Mouse (Mus musculus) limb, embryonic 13.5 days (tissue): ENCODE measurements around the gene Cntn6. TPM values are rescaled to one million over a fixed set of nuclear protein-coding genes. Genes with fewer than 3 reads are reported as not detected.

Source experiments
- ATAC-seq: fragments of 200-750 bp; cut with Nextera tagmentation; 2 replicates; pipeline ENCODE4 v1.8.0; 2017; ENCODE audit warnings: low read depth, moderate number of reproducible peaks, moderate TSS enrichment; ENCODE audit not compliant: low FRiP score
- H3K27ac ChIP-seq: fragments of 300-500 bp; sonication (generic); 2 replicates; pipeline ENCODE4 v1.5.1; 2015; ENCODE audit warnings: inconsistent platforms, mild to moderate bottlenecking, moderate library complexity
- H3K27me3 ChIP-seq: fragments of 300-500 bp; sonication (generic); 2 replicates; pipeline ENCODE4 v1.6.1; 2015; ENCODE audit warnings: mild to moderate bottlenecking, inconsistent platforms
- H3K36me3 ChIP-seq: fragments of 300-500 bp; sonication (generic); 2 replicates; pipeline ENCODE4 v1.6.1; 2015; ENCODE audit warnings: inconsistent platforms, mild to moderate bottlenecking, moderate library complexity
- H3K4me1 ChIP-seq: fragments of 300-500 bp; sonication (generic); 2 replicates; pipeline ENCODE4 v1.6.1; 2015; ENCODE audit warnings: inconsistent platforms
- H3K4me2 ChIP-seq: fragments of 300-500 bp; sonication (generic); replicated peaks from 2 replicates; pipeline ENCODE4 v1.6.1; 2015; ENCODE audit warnings: inconsistent platforms, mild to moderate bottlenecking, moderate library complexity
- H3K4me3 ChIP-seq: fragments of 300-500 bp; sonication (generic); 2 replicates; pipeline ENCODE4 v1.5.1; 2015; ENCODE audit warnings: moderate library complexity, mild to moderate bottlenecking, inconsistent platforms
- H3K9ac ChIP-seq: fragments of 300-500 bp; sonication (generic); 2 replicates; pipeline ENCODE4 v1.6.1; 2015; ENCODE audit warnings: mild to moderate bottlenecking, inconsistent platforms
- H3K9me3 ChIP-seq: fragments of 300-500 bp; sonication (generic); 2 replicates; pipeline ENCODE4 v1.6.1; 2016; ENCODE audit warnings: inconsistent platforms
- WGBS: fragments of 180-500 bp; shearing (Covaris S2); methylation state at CpG from one replicate; pipeline ENCODE4 v1.1.7; 2015; 5-methylcytosine and 5-hydroxymethylcytosine counted together
- polyA plus RNA-seq: library from polyadenylated mRNA; unstranded; fragments of >200 nt; fragmentation: Nextera tagmentation; extraction: Ambion mirVana; gene quantifications from 2 replicates; pipeline ENCODE4 v1.2.1, GENCODE M21; 2015

Gene Cntn6
- polyA plus RNA-seq, 1 experiment from 2014 or later, result 0.45 TPM

DNA sequence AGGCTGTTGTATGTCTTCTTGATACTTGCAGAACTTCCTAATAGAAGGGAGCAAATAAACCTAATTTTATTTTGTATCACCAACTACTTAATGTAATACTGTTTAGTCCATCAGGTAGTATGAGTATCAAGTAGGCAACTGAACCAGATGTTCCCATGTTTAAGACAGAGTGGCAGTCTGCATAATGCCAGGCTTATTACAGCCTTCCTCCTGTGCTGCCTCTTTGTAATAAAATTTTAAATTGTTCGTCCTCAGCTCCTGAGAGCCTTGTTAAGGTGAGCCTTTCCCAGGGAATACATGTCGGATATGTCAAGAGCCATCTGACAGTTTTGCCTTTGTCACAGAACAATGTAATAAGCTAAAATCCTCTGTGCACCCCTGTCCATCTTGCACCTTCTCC is 294.9 kb downstream of the Cntn6 start:
- H3K27ac ChIP-seq, result no peak overlapping the region
- no peak overlapping the region for H3K9ac ChIP-seq
- no peaks in the 10 kb centered on the region for H3K27me3 ChIP-seq
- 43% methylated on average over 2 of the region's 2 CpGs for WGBS
- no peak overlapping the region for H3K4me2 ChIP-seq
- H3K36me3 ChIP-seq, result no peaks in the 10 kb centered on the region
- H3K4me3 ChIP-seq, result no peak overlapping the region
- no peak for ATAC-seq
- H3K4me1 ChIP-seq, result no peaks in the 10 kb centered on the region
- no peaks in the 10 kb centered on the region for H3K9me3 ChIP-seq

- Histone ChIP-seq H3K4me2 (no peak overlapping the region), H3K36me3 (no peaks in the 10 kb centered on the region), H3K9me3 (no peaks in the 10 kb centered on the region), H3K27ac (no peak overlapping the region), H3K9ac (no peak overlapping the region), H3K4me3 (no peak overlapping the region), H3K4me1 (no peaks in the 10 kb centered on the region), H3K27me3 (no peaks in the 10 kb centered on the region)
- ATAC-seq, result no peak
- WGBS, result 79% methylated on average over 4 of the region's 4 CpGs
These were observed 315.9 kb downstream of the Cntn6 start for GRCm38 (mm10) chr6:104808526-104808925.

GRCm38 (mm10) chr6:104815610-104816009 is 323.0 kb downstream of the Cntn6 start:
- Histone ChIP-seq H3K36me3 (no peaks in the 10 kb centered on the region), H3K9ac (no peak overlapping the region), H3K4me2 (no peak overlapping the region), H3K27me3 (no peaks in the 10 kb centered on the region), H3K4me3 (no peak overlapping the region), H3K27ac (no peak overlapping the region), H3K4me1 (no peaks in the 10 kb centered on the region), H3K9me3 (no peaks in the 10 kb centered on the region)
- no peak for ATAC-seq
- WGBS, result 84% methylated on average over 2 of the region's 2 CpGs

- H3K4me1 ChIP-seq, result no peaks in the 10 kb centered on the region
- H3K9ac ChIP-seq, result no peak overlapping the region
- no peak overlapping the region for H3K4me2 ChIP-seq
- H3K27me3 ChIP-seq, result no peaks in the 10 kb centered on the region
- ATAC-seq, result no peak
- no peak overlapping the region for H3K4me3 ChIP-seq
- 89% methylated on average over 1 of the region's 1 CpGs for WGBS
- no peak overlapping the region for H3K27ac ChIP-seq
- H3K36me3 ChIP-seq, result no peaks in the 10 kb centered on the region
- H3K9me3 ChIP-seq, result no peaks in the 10 kb centered on the region
These were observed 387.1 kb downstream of the Cntn6 start for GRCm38 (mm10) chr6:104879711-104880110.

DNA sequence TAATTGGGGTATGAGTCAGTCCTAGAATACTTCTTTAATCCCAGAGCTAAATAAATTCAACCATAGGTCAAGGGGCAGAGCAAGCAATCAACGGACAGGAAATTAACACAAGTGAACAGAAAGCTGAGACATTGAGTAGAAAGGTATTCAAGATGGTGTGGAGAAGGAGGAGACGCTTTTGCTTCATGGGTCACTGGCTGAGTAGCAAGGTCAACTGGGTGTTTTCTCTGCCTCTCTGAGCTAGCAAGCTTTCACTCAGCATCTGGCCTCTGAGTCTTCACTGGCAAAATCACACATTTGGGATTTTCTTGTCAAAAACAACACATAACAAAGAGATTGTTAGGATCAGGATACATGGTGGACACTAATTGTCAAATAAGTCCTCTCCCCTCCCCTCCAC is 391.4 kb downstream of the Cntn6 start:
- Histone ChIP-seq H3K9ac (no peak overlapping the region), H3K27ac (no peak overlapping the region), H3K36me3 (no peaks in the 10 kb centered on the region), H3K4me3 (no peak overlapping the region), H3K27me3 (no peaks in the 10 kb centered on the region), H3K4me1 (no peaks in the 10 kb centered on the region), H3K4me2 (no peak overlapping the region), H3K9me3 (no peaks in the 10 kb centered on the region)
- WGBS, result 48% methylated on average over 2 of the region's 2 CpGs
- no peak for ATAC-seq

- Histone ChIP-seq H3K9me3 (no peaks in the 10 kb centered on the region), H3K9ac (no peak overlapping the region), H3K27me3 (no peaks in the 10 kb centered on the region), H3K4me3 (no peak overlapping the region), H3K4me1 (no peaks in the 10 kb centered on the region), H3K36me3 (no peaks in the 10 kb centered on the region), H3K4me2 (no peak overlapping the region), H3K27ac (no peak overlapping the region)
- no peak for ATAC-seq
These were observed 393.2 kb downstream of the Cntn6 start for GRCm38 (mm10) chr6:104885829-104886228.

GRCm38 (mm10) chr6:104891071-104891470 is 398.5 kb downstream of the Cntn6 start:
- WGBS, result 85% methylated on average over 3 of the region's 3 CpGs
- Histone ChIP-seq H3K27ac (no peak overlapping the region), H3K36me3 (no peaks in the 10 kb centered on the region), H3K4me1 (no peaks in the 10 kb centered on the region), H3K4me2 (no peak overlapping the region), H3K9ac (no peak overlapping the region), H3K27me3 (no peaks in the 10 kb centered on the region), H3K4me3 (no peak overlapping the region), H3K9me3 (no peaks in the 10 kb centered on the region)
- ATAC-seq, result no peak
